Mouse (Mus musculus) thymus, adult 18-20 months (tissue): Measurements from ENCODE around the gene BC035044.
A peak's percentile ranks its signal among the peaks of the same experiment; 100 is the strongest.
"Not testable (repeated sequence)": the region's sequence is repeated elsewhere in the genome, so short reads cannot be mapped to it uniquely, and the experiment has no call there.

Experiments used
- DNase-seq, 2 experiments: peaks; one replicate each; pipeline ENCODE4 v3.0.0; 2022; ENCODE audit warnings: mixed read lengths in 2 of 2

BC035044 gene

DNA sequence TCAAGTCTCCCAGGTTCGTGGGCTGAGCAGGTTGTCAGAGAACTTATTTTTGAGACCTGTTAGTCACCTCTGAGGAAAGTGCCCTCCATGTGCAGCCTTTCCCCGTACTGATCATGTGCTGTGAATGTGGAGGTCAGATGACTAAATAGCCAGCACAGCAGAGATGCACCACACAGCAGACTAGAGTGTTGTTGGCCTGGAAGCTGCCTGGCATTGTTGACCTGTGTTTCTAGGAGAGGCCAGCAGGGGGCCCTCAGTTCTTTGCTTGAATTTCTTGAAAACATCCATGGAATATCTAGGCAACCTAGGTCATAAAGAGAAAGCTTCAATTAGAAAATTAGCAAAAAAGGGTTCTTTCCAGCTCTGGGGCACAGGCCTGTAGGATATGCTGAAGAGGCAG is 41.0 kb downstream of the BC035044 start:
- no peak for DNase-seq

DNA sequence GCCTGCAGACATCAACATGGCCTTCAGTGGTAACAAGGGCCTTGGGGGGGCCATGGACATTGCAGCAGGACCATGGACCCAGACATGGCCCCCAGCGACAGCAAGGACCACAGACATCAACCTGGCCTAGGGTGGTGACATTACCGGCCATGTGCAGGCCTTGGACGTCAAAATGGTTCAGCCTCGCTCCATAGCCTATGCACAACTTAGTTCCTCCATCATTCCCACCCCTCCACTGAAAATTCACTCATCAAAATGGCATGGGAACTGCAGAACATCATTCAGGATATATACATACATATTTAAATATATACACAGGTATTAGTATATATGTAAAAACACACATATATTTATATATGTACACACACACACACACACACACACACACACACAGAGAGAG is 43.5 kb downstream of the BC035044 start:
- no peak for DNase-seq

DNA sequence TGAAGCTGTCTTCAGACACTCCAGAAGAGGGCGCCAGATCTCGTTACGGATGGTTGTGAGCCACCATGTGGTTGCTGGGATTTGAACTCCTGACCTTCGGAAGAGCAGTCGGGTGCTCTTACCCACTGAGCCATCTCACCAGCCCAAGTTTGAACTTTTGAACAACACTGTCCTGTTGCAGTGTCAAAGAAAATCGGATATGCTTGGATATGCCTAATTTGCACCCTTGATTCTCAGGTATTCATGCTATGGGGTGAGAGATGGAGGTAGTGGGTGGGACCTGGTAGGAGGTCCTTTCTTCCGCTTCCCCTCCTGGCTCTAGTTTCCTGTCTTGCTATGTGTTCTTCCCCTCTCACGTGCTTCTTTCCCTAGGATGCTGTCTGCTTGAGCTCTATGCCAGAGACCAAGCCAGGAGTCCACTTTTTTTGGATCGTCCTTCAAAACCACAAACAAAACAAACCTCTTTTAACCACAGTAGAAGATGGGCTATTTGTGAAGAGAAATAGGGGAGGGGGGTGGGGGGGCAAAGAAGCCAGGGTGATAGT is 44.9 kb downstream of the BC035044 start:
- no peak for DNase-seq

DNA sequence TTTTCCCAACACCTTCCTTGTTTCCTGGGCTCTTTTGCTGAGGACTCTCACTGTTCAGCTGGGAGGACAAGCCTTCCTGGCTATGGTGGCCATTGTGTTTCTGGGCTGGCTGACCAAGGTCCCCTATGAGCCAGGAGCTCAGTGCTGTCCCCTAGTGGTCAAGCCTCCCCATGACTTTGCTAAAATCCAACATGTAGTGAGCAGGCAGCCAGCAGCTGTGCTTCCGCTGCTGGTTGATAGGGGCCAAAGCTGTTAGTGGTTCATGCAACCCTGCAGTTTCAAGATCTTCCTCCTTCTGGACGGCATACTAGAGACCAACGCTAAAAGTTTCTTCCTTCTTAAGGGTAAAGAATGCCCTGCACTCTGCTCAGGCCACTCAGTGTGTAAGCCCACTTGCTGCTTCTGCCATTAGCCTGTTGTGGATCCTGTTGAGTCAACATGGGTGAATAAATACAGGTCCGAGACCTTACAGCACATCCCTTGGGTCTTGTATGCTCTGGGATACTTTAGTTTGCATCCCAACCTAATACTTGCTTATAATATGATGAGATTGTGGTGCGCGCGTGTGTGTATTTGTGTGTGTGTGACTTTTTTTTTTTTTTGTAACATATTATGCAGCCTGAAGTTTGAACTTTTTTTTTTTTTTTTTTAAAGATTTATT is 45.5 kb downstream of the BC035044 start:
- DNase-seq = peak; percentile 70 to 79

DNA sequence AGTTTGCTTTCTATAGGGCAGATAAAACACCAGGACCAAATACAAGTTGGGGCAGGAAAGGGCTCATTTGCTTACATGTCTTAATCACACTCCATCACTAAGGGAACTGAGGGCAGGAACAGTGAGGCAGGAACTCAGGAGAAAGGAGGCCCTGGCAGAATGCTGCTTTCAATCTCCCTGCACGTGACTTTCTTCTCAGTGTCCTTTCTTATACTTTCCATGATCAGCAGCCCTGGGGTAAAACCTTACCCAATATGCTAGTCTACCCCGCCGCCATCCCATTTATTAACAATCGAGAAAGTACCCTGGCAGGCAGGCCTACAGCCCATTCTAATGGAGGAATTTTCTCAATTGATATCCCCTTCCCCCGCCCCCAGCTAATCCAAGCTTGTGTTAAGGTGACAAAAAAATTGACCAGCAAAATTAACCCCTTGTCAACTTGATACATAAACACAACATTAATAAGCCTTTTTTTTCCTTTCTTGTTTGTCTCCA is 46.3 kb downstream of the BC035044 start:
- DNase-seq = no peak

DNA sequence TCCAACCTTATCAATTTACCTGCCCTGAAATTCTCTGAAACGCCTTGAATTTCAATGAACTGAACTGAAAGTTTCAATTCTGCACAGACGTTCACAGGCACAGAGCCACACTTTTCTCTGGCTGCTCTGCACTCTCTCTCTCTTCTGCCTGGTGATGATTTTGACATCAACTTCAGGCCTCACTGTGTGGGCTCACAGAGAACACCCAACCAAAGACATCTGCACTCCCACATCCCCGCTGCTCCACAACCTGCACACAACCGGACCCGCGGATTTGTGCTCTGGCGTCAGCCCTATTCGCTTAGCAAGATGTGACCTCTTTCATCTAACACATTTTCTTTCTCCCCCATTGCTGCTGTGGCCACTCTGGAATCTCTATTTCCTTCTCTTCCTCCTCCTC is 46.8 kb downstream of the BC035044 start:
- no peak for DNase-seq

DNA sequence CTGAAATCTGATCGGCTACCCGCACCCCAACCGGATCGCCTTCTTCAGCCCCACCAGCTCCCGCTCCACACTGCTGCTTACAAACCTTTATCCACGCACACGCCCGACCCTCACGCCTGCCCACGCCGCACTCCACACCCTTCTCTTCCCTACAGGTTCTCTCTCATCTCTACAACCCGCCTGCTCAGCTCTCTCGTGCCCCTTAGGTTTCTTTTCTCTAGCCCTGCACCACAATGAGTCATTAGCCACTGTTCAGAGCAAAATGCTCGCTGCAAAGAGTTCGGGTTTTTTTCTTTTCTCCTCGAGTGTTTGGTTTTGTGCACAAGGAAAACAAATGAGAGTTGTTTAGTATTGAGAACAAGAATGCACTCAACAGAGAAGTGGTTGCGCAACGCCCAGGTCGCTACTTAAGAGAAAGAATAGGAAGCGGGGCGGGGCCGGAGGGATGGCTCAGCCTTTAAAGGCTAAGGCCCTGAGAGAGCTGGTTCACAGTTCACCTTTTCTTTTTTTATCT is 47.4 kb downstream of the BC035044 start:
- DNase-seq = peak in 1 of 2 experiments; percentile 29

DNA sequence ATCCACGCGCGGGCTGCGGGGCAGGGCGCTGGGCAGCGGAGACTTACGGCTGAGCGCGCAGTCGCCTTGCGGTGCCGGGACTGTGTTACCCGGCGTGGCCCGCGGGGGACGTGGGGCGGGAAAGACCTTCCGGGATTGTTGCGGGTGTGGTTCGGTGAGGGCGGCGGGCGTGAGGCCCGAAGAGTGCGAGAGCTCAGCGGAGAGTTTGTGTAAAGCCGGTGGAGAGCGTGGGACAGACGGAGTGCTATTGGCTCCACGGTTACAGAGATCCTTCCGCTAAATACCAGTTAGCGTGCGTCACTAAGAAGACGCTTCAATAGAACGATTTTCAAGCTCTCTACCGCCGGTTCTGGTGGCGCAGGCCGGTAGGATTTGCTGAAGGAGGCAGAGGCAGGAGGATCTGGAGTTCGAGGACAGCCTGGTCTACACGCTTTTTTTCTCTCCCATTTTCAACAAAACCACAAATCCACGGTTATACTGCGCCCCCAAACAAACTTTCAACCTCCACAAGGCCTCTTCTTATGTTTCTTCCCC is 47.9 kb downstream of the BC035044 start:
- DNase-seq = peak; percentile 77 to 83

DNA sequence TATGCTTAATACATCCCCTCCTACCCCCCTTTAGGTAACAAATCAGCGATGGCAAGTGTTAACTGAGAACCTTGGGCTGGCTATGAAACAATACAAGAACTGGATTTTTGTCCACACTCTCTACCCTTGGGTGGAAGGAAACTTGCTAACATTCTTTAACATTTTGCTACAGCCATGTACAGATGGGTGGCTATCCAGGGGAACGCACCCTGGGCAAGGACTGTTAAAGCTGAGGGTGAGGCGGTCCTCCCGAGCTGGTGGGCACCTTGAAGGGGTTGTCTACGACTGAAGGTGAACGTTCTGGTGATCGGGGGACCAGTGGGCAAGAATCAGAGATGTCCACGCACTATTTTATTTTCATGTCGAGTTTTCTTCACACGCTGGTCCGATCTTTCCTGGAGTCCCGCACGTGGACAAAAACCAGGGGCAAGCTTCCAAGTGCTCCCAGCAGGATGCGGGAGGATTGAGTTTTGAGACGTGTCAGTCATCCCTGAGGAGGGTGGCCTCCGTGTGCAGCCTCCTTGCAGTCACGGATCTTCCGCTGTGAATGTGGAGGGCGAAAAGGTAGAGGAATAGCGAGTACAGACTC is 48.5 kb downstream of the BC035044 start:
- DNase-seq = no peak

DNA sequence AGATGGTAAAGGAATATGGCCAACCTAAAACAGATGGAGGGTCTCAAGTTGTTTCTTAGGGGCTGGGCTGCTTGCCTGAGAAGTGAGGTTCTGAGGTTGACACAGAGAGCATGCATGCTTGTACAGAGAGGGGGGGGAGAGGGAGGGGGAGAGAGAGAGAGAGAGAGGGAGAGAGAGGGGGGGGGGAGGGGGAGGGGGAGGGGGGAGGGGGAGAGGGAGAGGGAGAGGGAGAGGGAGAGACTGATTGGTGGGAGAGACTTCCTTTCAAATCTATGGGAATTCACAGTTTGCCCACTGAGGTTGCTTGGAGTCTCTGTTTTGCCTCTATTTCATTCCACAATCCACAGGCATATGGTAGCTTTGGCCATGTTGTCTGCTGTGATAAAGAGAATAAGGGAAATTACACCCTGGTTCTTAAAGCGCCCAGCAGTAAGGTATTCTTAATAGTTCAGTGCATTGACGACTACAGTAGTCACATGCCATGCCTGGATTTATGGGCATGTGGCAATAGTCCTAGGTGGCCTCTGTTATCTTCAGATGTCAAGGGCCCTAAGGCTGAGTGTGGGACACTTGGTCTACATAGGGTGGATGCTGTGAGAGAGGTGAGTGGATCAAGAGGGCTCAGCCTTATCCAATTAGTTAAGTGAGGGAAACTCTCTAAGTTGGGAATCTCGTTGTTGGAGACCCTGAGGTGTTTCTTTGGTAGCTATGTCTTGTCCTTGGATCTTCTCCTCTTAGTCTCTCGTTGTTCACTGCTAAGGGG is 49.4 kb downstream of the BC035044 start:
- no peak for DNase-seq

DNA sequence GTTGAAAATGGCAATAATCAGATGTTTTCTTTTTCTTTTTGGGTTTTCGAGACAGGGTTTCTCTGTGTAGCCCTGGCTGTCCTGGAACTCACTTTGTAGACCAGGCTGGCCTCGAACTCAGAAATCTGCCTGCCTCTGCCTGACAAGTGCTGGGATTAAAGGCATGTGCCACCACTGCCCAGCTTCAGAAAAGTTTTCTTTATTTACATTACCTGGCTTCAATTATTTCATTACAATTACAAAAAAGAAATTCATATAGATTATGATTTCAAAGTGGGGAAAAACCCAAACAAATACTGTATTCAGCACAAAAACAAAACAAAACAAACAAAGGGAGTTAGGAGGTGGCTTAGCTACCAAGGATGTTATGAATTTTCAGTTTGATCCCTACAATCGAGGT is 50.3 kb downstream of the BC035044 start:
- not testable (repeated sequence) for DNase-seq

DNA sequence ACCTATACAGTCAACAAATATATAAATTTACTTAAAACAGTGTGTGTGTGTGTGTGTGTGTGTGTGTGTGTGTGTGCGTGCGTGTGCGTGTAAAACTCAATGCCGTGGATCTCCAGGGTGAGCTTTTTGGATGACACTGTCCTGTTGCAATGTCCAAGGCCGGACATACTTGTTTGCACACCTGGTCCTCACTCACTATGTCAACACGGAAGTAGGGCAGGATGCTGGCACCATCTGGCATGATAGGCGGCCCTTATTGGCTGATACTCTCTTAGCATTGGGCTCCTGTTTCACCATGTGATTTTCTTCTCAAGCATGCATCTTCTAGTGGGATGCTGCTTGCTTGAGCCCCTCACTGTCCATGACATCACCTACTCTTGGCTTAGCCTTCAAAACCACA is 51.0 kb downstream of the BC035044 start:
- no peak for DNase-seq

DNA sequence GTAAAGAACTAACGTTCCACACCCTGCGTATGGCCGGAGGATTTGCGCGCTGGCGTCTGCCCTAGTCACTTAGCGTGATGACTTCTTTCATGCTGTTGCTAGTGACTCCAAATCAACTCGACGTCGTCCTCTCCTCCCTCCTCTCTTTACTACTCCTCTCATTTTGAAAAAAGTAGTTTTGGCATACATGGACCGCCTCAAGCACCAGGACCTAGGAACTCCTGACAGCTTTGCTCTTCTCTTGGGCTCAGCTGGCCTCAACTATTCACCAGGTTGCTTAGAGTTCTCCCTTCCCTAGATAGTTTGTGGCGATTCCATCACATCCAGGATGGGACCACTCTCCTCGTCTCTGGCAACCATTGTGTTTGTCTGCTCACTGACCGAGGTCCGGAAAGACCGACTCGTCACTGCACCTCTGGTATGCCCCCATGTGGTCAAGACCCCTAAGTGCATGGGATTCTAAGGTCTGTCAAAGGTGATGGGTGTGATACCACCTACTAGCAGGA is 51.6 kb downstream of the BC035044 start:
- peak; percentile 76 to 91 for DNase-seq

DNA sequence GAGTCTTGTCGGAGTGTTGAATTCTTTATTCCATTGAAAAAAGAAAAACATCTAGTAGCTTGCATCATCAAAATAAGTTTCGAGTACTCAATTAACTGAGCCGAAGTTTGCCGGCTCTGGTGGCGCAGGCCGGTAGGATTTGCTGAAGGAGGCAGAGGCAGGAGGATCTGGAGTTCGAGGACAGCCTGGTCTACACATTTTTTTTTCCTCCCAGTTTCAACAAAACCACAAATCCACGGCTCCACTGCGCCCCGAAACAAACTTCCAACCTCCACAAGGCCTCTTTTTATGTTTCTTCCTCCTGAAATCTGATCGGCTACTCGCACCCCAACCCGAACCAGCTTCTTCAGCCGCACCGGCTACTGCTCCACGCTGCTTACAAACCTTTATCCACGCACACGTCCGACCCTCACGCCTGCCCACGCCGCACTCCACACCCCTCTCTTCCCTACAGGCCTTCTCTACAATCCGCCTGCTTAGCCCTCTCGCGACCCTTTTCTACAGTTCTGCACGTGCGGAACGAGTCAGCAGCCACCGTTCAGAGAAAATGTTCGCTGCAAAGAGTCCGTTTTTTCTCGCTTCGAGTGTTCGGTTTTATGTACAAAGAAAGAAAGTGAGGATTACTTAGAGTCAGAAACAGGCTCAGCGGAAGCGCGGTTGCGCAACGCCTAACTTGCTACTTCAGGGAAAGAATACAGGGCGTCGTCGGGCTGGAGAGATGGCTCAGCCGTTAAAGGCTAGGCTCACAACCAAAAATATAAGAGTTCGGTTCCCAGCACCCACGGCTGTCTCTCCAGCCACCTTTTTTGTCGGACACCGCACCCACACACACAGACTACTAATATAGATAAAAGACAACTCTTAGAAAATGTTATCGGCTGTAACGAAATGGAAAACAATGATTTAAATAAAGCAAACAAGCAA is 52.3 kb downstream of the BC035044 start:
- peak; percentile 72 to 82 for DNase-seq

DNA sequence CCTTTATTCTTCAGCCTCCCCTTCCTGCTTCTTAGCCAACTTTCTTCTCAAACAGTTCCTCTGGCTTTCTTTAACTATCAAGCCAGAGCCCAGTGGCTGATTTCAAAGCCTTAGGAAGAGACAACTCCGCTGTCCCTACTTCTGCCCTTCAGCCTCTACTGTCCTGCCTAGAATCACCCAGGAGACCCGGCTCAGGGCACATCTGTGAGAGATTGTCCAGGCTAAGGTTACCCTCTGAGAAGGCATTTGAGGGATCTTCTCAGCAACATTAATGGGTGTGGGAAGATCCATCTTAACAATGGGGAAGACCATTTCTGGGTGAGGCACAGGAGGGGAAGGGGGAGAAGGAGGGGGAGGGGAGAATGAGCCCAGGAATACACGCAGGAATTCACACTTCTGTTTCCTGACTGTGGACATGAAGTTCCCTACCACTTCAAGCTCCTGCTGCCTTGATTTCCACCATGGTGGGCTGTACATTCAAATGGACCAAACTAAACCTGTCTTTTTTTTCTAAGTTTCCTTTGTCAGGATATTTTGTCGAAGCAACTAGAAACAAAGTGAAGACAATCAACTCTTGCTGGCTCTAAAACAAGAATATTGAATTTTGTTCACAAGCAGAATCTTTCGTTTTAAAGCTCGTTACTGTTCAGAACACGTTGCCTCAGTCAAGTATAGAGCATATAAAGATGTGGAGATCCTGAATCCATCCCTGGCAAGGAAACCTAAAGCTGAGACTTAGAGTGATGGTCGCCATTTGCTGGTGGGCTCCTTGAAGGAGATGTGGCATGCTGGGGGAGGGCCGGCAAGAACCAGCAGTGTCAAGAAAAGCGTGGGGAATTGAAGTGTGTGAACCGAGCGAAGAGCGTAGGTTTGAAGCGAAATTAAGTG is 53.2 kb downstream of the BC035044 start:
- DNase-seq = peak in 1 of 2 experiments; percentile 53

DNA sequence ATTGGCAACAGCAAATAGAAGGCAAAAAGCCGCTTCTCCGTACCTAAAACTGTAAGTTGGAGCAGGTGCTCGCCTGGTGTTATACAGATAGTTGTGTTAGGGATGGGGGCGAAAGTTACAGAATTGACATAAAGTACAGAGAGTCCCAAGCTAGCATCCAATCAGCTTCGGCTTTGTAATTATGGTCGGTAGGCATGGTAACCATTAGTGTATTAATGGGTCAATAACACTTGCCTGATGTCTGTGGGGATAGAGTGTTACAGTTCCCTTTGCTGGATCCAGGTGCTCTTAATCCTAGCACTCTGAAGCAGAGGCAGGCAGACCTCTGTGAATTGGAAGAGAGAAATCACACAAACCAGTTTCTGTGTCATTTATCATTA is 54.0 kb downstream of the BC035044 start:
- DNase-seq = no peak

DNA sequence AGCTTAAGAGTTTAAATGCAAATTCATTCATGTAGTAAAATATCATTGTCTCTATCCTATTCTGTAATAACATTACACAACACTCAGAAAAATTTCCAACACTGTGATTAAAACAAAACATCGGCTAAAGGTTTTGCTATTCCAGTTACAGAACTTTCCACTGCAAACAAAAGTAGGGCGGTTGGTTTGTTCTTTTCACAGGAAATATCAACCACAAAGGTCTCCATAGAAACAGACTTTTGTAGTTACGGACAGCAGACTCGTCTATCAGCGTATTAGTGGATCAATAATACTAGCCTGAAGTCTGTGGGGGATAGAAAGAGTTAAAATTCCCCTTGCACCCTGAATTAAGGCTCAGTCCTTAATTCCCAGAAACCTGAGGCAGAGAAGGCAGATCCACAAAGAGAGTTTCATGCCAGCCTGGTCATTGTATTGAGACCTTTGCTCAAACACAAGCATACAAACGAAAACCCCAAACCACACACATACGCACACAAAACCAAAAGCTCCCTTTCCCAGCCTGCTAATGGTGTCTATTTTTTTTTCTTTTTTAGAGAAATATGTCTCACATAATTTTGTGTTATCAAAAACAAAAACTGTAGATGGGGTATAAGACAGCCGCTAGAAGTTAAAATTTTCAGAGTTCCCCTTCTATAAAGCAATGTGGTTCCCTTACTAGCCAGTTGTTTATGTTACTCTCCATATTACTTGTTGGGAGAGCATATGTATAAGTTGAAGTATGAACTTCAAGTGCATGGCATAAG is 54.6 kb downstream of the BC035044 start:
- no peak for DNase-seq

DNA sequence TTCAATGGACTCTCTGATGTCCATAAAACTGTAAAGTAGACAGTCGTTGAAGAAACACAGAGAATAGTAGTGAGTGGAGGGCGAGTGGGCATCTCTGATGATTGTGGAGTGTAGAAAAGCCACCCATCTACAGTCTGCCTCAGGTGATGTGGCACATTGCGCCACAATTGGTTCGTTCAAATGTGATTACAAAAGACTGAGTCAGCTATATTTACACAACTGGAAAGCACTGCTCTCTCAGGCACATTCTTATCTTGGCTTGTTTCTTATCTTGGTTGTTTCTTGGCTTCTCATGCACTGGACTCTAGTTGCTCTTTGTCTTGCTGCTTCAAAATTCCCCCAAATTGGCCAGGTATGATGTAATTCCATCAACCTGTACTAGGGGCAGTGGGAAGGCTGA is 55.4 kb downstream of the BC035044 start:
- DNase-seq = no peak

DNA sequence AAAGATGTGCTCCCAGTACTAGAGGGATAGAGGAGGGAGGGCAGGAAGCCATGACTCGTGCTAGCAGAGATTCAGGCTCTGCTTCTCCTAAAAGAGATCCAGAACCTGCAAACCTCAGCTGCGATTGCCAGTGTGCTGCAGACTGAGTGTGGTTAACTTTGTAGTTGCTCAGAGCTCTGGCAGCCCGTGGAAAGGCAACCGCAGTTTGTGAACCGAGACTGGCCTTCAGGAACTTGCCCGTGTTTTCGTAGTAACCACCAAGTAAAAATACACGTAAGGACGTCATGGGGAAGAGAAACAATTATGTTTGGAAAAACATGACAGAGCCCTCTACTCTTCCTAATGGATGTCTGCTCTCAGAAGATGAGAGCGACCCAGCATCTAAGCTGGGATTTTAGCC is 57.9 kb downstream of the BC035044 start:
- DNase-seq = no peak

DNA sequence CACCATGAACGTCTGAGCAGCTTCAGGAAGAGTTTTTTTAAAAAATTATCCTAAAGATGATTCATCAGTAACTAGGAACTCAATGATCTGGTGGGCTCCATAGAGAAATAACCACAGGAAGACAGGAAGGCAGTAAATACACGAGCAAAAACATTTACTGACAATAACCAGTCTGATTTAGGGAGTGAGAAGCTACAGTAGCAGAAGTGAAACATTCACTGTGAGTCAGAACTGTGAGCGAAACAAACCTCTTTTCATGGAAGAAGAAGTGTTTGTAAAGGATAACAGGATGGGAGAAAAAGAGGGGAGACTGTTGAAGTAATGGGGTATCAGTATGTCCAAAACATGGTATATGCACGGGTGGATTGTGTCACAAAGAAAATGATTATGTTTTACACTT is 61.1 kb downstream of the BC035044 start:
- DNase-seq = no peak
